Mouse (Mus musculus) olfactory bulb, adult 2 months (tissue): ENCODE data around the gene Slc52a3.

Experiments used
- CTCF ChIP-seq: fragments of 200-500 bp; IDR thresholded peaks from 2 replicates; pipeline ENCODE4 v1.5.1; 2012; ENCODE audit warnings: low read depth, mild to moderate bottlenecking, low read length, moderate library complexity; ENCODE audit not compliant: insufficient read depth
- POLR2A ChIP-seq: fragments of 200-500 bp; IDR thresholded peaks from 2 replicates; pipeline ENCODE4 v1.6.1; 2012; ENCODE audit warnings: mild to moderate bottlenecking, low read depth, low read length, moderate library complexity; ENCODE audit not compliant: insufficient read depth

DNA sequence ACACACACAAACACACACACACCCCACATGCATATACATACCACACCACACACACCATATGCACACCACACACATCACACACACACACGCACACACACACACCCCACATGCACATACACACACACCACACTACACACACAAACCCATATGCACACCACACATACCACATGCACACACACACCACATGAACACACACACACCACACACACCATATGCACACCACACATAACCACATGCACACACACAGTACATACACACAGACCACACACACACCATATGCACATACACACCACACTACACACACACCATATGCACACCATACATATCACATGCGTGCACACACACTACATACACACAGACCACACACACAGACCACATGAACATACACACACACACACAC is 48.7 kb upstream of the Slc52a3 start:
- TF ChIP-seq CTCF (no peak), POLR2A (no peak)
